Mouse (Mus musculus): ENCODE results near the gene Farsa.

Gene Farsa

GRCm38 (mm10) chr8:84834866-84835855 is 21.6 kb upstream of the Farsa start:
- no peak for DNase-seq (ENCODE audit: low read depth, low spot score)

GRCm38 (mm10) chr8:84837149-84837911 is 19.5 kb upstream of the Farsa start:
- DNase-seq (ENCODE audit: low read depth, low spot score): peak; percentile 58

- DNase-seq (ENCODE audit: low read depth, low spot score): no peak
Measured at GRCm38 (mm10) chr8:84837912-84838470, 18.8 kb upstream of the Farsa start.

GRCm38 (mm10) chr8:84838513-84838912 is 18.3 kb upstream of the Farsa start:
- no peak for DNase-seq (ENCODE audit: low read depth, low spot score)

- no peak for DNase-seq (ENCODE audit: low read depth, low spot score)
Measured at GRCm38 (mm10) chr8:84839411-84839810, 17.4 kb upstream of the Farsa start.

GRCm38 (mm10) chr8:84839875-84840247 is 16.9 kb upstream of the Farsa start:
- DNase-seq (ENCODE audit: low read depth, low spot score): no peak

GRCm38 (mm10) chr8:84840248-84840999 is 16.4 kb upstream of the Farsa start, which contains the start of gene Rad23a:
Rad23a (minus strand) TSS chr8:84840665.
- DNase-seq (ENCODE audit: low read depth, low spot score): peak; percentile 98

- no peak for DNase-seq (ENCODE audit: low read depth, low spot score)
Measured at GRCm38 (mm10) chr8:84841514-84841913, 15.3 kb upstream of the Farsa start.

GRCm38 (mm10) chr8:84844397-84845070 is 12.3 kb upstream of the Farsa start:
- peak; percentile 65 for DNase-seq (ENCODE audit: low read depth, low spot score)

- DNase-seq (ENCODE audit: low read depth, low spot score): no peak
Measured at GRCm38 (mm10) chr8:84845355-84846093, 11.3 kb upstream of the Farsa start.

- no peak for DNase-seq (ENCODE audit: low read depth, low spot score)
Measured at GRCm38 (mm10) chr8:84846094-84846721, 10.6 kb upstream of the Farsa start.

- peak; percentile 100 for DNase-seq (ENCODE audit: low read depth, low spot score)
Measured at GRCm38 (mm10) chr8:84846722-84847572, 9.8 kb upstream of the Farsa start, which contains the start of gene Calr. Calr (minus strand) TSS chr8:84846934.

GRCm38 (mm10) chr8:84847684-84848435 is 8.9 kb upstream of the Farsa start:
- peak; percentile 53 for DNase-seq (ENCODE audit: low read depth, low spot score)

- DNase-seq (ENCODE audit: low read depth, low spot score): no peak
Measured at GRCm38 (mm10) chr8:84856434-84856833, 355 bp upstream of the Farsa start.

GRCm38 (mm10) chr8:84871376-84872308 is 14.9 kb downstream of the Farsa start, which contains the start of gene Syce2:
Syce2 (plus strand) TSS chr8:84872111.
- DNase-seq (ENCODE audit: low read depth, low spot score): peak; percentile 91

- DNase-seq (ENCODE audit: low read depth, low spot score): peak; percentile 74
Measured at GRCm38 (mm10) chr8:84872309-84872965, 15.6 kb downstream of the Farsa start.
